Mouse (Mus musculus): ENCODE results near the gene Slc19a2.

- TF ChIP-seq CTCF (IDR thresholded peaks at IDR 0.05; ENCODE audit: borderline replicate concordance, control insufficient read depth, extremely low read depth, insufficient read depth, low read length, poor library complexity) (no peak), POLR2A (IDR thresholded peaks at IDR 0.05; ENCODE audit: control insufficient read depth, extremely low read depth, insufficient read depth, low read length, poor library complexity) (no peak)
Observed at GRCm38 (mm10) chr1:164276552-164276951, 27.7 kb downstream of the Slc19a2 start.

Data from thymus, adult 2 months (tissue).